Mouse (Mus musculus): ENCODE results near the gene Rreb1. TPM values are rescaled to one million over a fixed set of nuclear protein-coding genes. Genes with fewer than 3 reads are reported as not detected.
A peak's percentile ranks its signal among the peaks of the same experiment; 100 is the strongest.
"Not testable (repeated sequence)": the region's sequence is repeated elsewhere in the genome, so short reads cannot be mapped to it uniquely, and the experiment has no call there.

The Rreb1 gene
- polyA plus RNA-seq, 1 experiment from 2014 or later, result 8.8 TPM

GRCm38 (mm10) chr13:37832481-37832880 is 54.3 kb downstream of the Rreb1 start:
- WGBS (ENCODE audit: insufficient replicate concordance), result 41% methylated on average over 5 of the region's 5 CpGs
- H3K27ac ChIP-seq, result peak overlapping the region; percentile 57; the same call in 1 of the 2 replicates

GRCm38 (mm10) chr13:37833500-37833899 is 55.3 kb downstream of the Rreb1 start:
- no peak for ATAC-seq
- Histone ChIP-seq H3K27me3 (replicated peaks) (no peaks in the 10 kb centered on the region), H3K36me3 (peaks cover 1% of the 10 kb centered on the region), H3K4me3 (no peak overlapping the region), H3K4me2 (0 out of 2 replicates have a peak overlapping the region, but pooled peaks have one; percentile 37), H3K9me3 (replicated peaks) (no peaks in the 10 kb centered on the region), H3K27ac (peak overlapping the region; percentile 57; the same call in 1 of the 2 replicates), H3K4me1 (peaks cover 77% of the 10 kb centered on the region), H3K9ac (no peak overlapping the region)
- WGBS (ENCODE audit: insufficient replicate concordance), result 70% methylated on average over 8 of the region's 8 CpGs

More at GRCm38 (mm10) chr13:37832481-37832880, 54.3 kb downstream of the Rreb1 start:
- H3K36me3 ChIP-seq, result no peaks in the 10 kb centered on the region
- H3K4me2 ChIP-seq, result 0 out of 2 replicates have a peak overlapping the region, but pooled peaks have one; percentile 12
- H3K9ac ChIP-seq, result peak overlapping the region; percentile 17
- H3K4me1 ChIP-seq, result peaks cover 80% of the 10 kb centered on the region
- no peak overlapping the region for H3K4me3 ChIP-seq
- no peaks in the 10 kb centered on the region for H3K9me3 ChIP-seq (replicated peaks)
- ATAC-seq, result no peak
- H3K27me3 ChIP-seq (replicated peaks), result no peaks in the 10 kb centered on the region

- H3K4me3 ChIP-seq, result no peak overlapping the region
- peaks cover 78% of the 10 kb centered on the region for H3K4me1 ChIP-seq
- peaks cover 9% of the 10 kb centered on the region for H3K36me3 ChIP-seq
- WGBS (ENCODE audit: insufficient replicate concordance), result 86% methylated on average over 1 of the region's 1 CpGs
- ATAC-seq, result no peak
- no peaks in the 10 kb centered on the region for H3K27me3 ChIP-seq (replicated peaks)
- no peak overlapping the region for H3K4me2 ChIP-seq
- H3K9me3 ChIP-seq (replicated peaks), result no peaks in the 10 kb centered on the region
- H3K9ac ChIP-seq, result no peak overlapping the region
- no peak overlapping the region for H3K27ac ChIP-seq
Observed at GRCm38 (mm10) chr13:37835296-37835695, 57.1 kb downstream of the Rreb1 start.

GRCm38 (mm10) chr13:37835811-37836210 is 57.6 kb downstream of the Rreb1 start:
- not testable (repeated sequence) for ATAC-seq; H3K27ac ChIP-seq; H3K36me3 ChIP-seq; H3K27me3 ChIP-seq (replicated peaks); H3K9me3 ChIP-seq (replicated peaks); H3K4me2 ChIP-seq; H3K9ac ChIP-seq; H3K4me3 ChIP-seq
- H3K4me1 ChIP-seq, result peaks cover 73% of the 10 kb centered on the region
- 85% methylated on average over 9 of the region's 9 CpGs for WGBS (ENCODE audit: insufficient replicate concordance)

- WGBS (ENCODE audit: insufficient replicate concordance), result 66% methylated on average over 3 of the region's 3 CpGs
- Histone ChIP-seq H3K4me3 (no peak overlapping the region), H3K9me3 (replicated peaks) (no peaks in the 10 kb centered on the region), H3K27ac (peak overlapping the region; percentile 3; the same call in 1 of the 2 replicates), H3K9ac (no peak overlapping the region), H3K4me2 (no peak overlapping the region), H3K36me3 (peaks cover 9% of the 10 kb centered on the region), H3K27me3 (replicated peaks) (no peaks in the 10 kb centered on the region), H3K4me1 (peaks cover 67% of the 10 kb centered on the region)
- no peak for ATAC-seq
Observed at GRCm38 (mm10) chr13:37837372-37837771, 59.2 kb downstream of the Rreb1 start.

- 77% methylated on average over 18 of the region's 18 CpGs for WGBS (ENCODE audit: insufficient replicate concordance)
- peaks cover 9% of the 10 kb centered on the region for H3K36me3 ChIP-seq
- no peaks in the 10 kb centered on the region for H3K9me3 ChIP-seq (replicated peaks)
- H3K4me2 ChIP-seq, result no peak overlapping the region
- no peak overlapping the region for H3K27ac ChIP-seq
- ATAC-seq, result no peak
- no peak overlapping the region for H3K4me3 ChIP-seq
- H3K27me3 ChIP-seq (replicated peaks), result no peaks in the 10 kb centered on the region
- peaks cover 67% of the 10 kb centered on the region for H3K4me1 ChIP-seq
- H3K9ac ChIP-seq, result no peak overlapping the region
Observed at GRCm38 (mm10) chr13:37838260-37839183, 60.3 kb downstream of the Rreb1 start.

- H3K36me3 ChIP-seq, result peaks cover 9% of the 10 kb centered on the region
- H3K4me3 ChIP-seq, result no peak overlapping the region
- ATAC-seq, result no peak
- H3K4me2 ChIP-seq, result no peak overlapping the region
- WGBS (ENCODE audit: insufficient replicate concordance), result 69% methylated on average over 7 of the region's 7 CpGs
- no peak overlapping the region for H3K9ac ChIP-seq
- H3K4me1 ChIP-seq, result peaks cover 85% of the 10 kb centered on the region
- no peak overlapping the region for H3K27ac ChIP-seq
- H3K9me3 ChIP-seq (replicated peaks), result no peaks in the 10 kb centered on the region
- no peaks in the 10 kb centered on the region for H3K27me3 ChIP-seq (replicated peaks)
Observed at GRCm38 (mm10) chr13:37843241-37843640, 65.0 kb downstream of the Rreb1 start.

GRCm38 (mm10) chr13:37843844-37844243 is 65.6 kb downstream of the Rreb1 start:
- Histone ChIP-seq H3K27ac (peak overlapping the region; percentile 7; the same call in 1 of the 2 replicates), H3K27me3 (replicated peaks) (no peaks in the 10 kb centered on the region), H3K4me2 (no peak overlapping the region), H3K4me3 (no peak overlapping the region), H3K4me1 (peaks cover 81% of the 10 kb centered on the region), H3K9ac (no peak overlapping the region), H3K36me3 (peaks cover 4% of the 10 kb centered on the region), H3K9me3 (replicated peaks) (no peaks in the 10 kb centered on the region)
- 34% methylated on average over 10 of the region's 10 CpGs for WGBS (ENCODE audit: insufficient replicate concordance)
- ATAC-seq, result no peak

GRCm38 (mm10) chr13:37845156-37845555 is 67.0 kb downstream of the Rreb1 start:
- Histone ChIP-seq H3K36me3 (no peaks in the 10 kb centered on the region), H3K9me3 (replicated peaks) (no peaks in the 10 kb centered on the region), H3K27me3 (replicated peaks) (no peaks in the 10 kb centered on the region), H3K4me1 (peaks cover 79% of the 10 kb centered on the region), H3K9ac (peak overlapping the region; percentile 42; the same call in 1 of the 2 replicates), H3K27ac (peak overlapping the region; percentile 59), H3K4me2 (0 out of 2 replicates have a peak overlapping the region, but pooled peaks have one; percentile 13), H3K4me3 (no peak overlapping the region)
- WGBS (ENCODE audit: insufficient replicate concordance), result 56% methylated on average over 3 of the region's 3 CpGs
- ATAC-seq, result peak; percentile 56; the same call in 1 of the 2 replicates

GRCm38 (mm10) chr13:37845641-37846040 is 67.4 kb downstream of the Rreb1 start:
- Histone ChIP-seq H3K27me3 (replicated peaks) (no peaks in the 10 kb centered on the region), H3K9ac (no peak overlapping the region), H3K4me1 (peaks cover 82% of the 10 kb centered on the region), H3K4me2 (0 out of 2 replicates have a peak overlapping the region, but pooled peaks have one; percentile 13), H3K9me3 (replicated peaks) (no peaks in the 10 kb centered on the region), H3K4me3 (no peak overlapping the region), H3K27ac (peak overlapping the region; percentile 59), H3K36me3 (no peaks in the 10 kb centered on the region)
- ATAC-seq, result no peak
- WGBS (ENCODE audit: insufficient replicate concordance), result 44% methylated on average over 7 of the region's 7 CpGs

- Histone ChIP-seq H3K27me3 (replicated peaks) (no peaks in the 10 kb centered on the region), H3K4me3 (no peak overlapping the region), H3K27ac (0 out of 2 replicates have a peak overlapping the region, but pooled peaks have one; percentile 18), H3K4me1 (peaks cover 84% of the 10 kb centered on the region), H3K9ac (no peak overlapping the region), H3K36me3 (no peaks in the 10 kb centered on the region), H3K9me3 (replicated peaks) (no peaks in the 10 kb centered on the region), H3K4me2 (no peak overlapping the region)
- 74% methylated on average over 11 of the region's 11 CpGs for WGBS (ENCODE audit: insufficient replicate concordance)
- ATAC-seq, result no peak
Observed at GRCm38 (mm10) chr13:37846507-37846906, 68.3 kb downstream of the Rreb1 start.

- Histone ChIP-seq H3K4me1 (peaks cover 90% of the 10 kb centered on the region), H3K4me2 (no peak overlapping the region), H3K9me3 (replicated peaks) (no peaks in the 10 kb centered on the region), H3K27ac (peak overlapping the region; percentile 46), H3K4me3 (no peak overlapping the region), H3K9ac (no peak overlapping the region), H3K36me3 (no peaks in the 10 kb centered on the region), H3K27me3 (replicated peaks) (no peaks in the 10 kb centered on the region)
- 60% methylated on average over 9 of the region's 9 CpGs for WGBS (ENCODE audit: insufficient replicate concordance)
- ATAC-seq, result no peak
Observed at GRCm38 (mm10) chr13:37846962-37847570, 68.9 kb downstream of the Rreb1 start.

Data from liver, embryonic 12.5 days (tissue).